Mouse (Mus musculus) adipocyte (in vitro differentiated cells): ENCODE measurements around the gene Lcor.

ENCODE experiments used
- DNase-seq: peaks from one replicate; pipeline ENCODE4 v3.0.0-alpha.2; 2016; ENCODE audit warnings: low spot score

Gene Lcor

DNA sequence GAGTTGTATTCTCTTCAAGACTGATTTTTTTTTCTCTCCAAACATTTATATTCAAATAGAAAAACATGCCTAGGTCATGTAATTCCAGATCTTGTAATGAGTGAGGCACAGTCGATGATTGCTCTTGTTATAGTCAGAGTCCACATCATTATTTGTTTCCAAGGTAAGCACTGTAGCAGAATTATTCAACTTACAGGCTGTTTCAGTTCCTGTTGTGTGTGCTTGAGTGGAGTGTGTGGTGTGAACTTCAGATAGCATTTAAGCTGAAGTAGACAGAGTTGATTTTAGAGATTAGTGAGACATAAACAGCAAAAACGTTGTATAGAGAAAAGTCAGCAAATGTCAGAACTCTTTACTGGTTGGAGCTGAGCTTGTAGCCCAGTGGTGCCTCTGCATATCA lies 86.4 kb downstream of the Lcor start:
- no peak for DNase-seq

DNA sequence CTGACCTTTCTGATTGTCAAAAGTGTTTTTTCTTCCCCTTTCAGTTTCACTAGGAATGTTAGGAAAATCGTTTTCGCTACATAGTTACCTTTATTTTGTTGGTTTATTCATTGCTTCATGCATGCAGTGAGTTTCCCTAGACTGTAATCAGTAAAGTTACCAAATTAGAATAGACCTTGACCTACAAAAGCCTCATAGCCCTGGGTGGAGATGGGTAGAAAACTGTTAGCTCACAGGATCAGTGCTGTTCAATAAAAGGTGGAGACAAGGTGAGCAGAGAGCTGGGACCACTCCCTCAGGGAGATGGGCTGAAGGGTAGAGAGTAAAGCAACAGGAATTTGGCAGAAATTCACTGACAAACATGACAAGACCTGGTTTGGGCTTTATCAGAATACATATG lies 91.3 kb downstream of the Lcor start:
- no peak for DNase-seq

DNA sequence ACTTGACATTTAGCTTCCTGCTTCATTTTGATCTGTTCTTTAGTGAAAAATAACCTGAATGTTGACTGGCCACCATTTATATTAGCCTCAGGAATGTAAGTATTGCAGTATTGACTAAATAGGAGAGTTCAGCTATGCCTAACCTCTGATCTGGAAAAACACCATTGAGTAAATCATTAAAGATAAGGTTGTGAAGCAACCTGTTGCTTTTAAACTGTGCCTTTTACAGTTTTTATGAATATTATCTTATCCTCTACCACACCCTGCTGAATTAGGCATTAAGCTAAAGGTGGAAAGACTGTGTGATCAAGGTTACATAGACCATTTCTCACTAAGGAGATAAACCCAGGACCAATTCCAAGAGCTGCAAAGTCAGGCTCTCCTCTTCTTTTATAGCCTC lies 95.1 kb downstream of the Lcor start:
- no peak for DNase-seq

DNA sequence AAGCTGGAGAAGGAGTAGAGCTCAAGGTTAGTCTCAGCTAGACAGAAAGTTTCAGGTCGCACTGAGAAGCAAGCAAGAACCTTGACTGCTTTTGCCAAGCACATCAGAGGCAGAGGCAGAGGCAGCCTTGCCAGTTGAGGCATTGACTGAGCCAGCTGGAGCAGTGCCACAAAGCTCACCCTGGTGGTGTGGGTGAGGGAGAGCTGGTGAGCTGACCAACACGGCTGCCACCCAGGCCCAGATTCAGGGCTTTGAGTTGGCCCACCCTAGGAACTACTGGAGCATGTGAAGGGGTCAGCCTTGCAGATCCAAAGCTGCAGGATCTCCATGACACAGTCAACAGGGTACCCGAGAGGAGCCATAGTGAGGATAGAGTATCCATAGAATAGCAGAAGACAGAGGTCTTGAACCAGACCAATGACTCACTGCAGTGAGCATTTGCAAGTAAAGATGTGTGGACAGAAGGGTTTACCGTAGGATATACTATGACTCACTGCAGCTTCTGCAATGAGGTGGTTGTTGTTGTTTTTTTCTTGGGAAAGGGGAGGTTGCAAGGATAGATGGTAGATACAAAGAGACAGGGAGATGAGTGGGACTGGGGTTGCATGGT lies 97.0 kb downstream of the Lcor start:
- peak; percentile 46 for DNase-seq

DNA sequence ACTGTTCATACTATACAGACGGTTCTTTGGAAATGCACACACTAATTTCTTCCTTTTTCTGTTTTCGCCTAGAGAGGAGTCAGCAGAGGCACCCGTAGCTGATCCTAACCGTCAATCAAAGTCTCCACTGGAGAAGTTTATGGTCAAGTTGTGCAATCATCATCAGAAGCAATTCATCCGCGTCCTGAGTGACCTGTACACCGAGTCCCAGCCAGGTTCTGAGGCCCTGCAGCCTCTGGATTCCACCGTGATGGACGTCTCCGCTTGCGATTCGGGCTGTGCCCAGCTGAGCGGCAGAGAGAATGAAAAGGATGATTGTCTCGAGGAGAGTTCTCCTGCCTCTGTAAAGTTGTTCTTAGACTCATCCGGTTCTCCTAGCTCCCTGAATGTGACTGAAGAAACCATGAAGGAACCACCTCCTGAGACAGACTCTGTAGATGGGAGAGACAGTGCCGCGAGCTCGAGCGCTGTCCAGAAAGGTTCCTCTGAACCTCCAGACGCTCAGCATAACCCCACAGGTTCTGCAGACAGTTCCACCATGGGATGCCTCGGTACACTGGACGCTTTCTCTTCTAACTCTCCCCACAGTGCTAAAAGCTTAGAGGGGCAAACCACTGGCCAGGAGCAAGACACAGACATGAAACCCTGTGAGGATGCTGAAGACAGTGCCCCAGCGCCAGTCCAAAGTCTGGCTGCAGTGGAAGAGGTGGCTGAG lies 99.4 kb downstream of the Lcor start, which contains the start of gene Gm340:
Gene Gm340 (plus strand): TSS at position 665 of the 715 bp plus-strand sequence.
- DNase-seq = no peak

DNA sequence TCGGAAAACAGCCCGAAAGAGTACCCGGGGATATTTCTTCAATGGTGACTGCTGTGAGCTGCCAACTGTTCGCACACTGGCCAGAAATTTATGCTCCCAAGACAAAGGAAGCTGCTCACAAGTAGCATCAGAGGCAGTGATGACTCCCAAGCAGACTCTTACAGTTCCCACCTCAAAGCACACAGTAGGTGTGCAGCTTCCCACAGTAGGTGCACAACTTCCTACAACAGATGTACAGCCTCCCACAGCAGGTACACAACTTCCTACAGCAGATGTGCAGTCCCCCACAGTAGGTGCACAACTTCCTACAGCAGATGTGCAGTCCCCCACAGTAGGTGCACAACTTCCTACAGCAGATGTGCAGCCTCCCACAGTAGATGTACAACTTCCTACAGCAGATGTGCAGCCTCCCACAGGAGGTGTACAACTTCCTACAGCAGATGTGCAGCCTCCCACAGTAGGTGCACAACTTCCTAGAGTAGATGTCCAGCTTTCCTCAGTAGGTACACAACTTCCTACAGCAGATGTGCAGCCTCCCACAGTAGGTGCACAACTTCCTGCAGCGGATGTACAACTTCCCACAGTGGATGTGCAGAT lies 100.6 kb downstream of the Lcor start:
- no peak for DNase-seq

DNA sequence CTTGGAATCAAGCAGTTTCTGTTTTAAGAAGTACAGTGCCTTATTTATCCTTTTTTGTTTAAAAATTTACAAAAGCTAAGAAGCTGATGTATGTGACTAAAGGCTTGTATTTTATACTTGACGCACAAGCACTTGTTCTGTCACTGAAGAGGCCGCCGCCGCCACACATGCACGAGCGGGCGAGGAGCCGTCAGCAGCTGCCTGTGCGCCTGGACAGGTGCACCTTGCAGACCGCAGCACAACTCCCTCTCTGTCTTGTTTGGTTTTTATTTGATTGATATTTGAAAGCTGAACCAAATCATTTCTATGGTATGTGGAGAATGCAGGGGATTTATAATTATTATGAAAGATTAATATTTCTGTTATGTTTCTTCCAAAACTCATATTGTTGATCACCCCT lies 104.3 kb downstream of the Lcor start:
- DNase-seq = no peak

DNA sequence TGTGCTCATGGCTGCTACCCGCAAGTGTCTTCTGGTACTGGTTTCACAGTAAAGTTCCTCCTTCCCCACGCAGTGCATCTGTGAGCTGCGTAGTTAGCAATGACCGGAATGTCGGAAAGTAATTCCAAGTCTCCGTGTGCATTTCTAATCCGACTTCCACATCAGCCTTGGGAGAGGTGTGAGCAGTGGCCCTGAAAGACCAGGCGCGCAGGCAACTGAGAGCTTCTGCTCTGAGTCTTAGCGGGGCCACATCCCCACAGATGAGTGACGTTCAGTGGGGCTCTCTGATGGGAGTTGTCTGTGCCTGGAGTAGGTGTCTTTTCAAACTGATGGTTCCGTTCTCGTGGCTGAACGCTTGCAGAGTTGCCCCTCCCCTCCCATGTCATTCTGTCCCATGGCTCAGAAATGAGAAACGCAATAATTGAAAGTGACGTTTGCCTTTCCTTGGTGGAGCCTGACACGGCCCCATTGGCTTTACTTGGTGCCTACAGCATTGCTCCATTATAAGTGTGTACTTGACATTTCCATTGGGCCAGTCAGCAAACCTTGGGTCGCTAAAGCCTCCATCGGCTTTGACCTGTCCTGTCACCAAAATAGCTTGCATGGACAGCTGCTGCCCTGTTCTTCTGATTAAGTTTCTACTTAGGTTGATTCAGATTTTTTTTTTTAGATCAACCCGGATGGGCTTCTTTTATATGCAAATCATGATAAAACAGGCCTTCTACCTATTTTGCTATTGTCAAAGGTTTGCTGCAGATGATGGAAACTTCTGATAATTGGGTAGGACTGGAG lies 105.2 kb downstream of the Lcor start:
- DNase-seq = no peak

DNA sequence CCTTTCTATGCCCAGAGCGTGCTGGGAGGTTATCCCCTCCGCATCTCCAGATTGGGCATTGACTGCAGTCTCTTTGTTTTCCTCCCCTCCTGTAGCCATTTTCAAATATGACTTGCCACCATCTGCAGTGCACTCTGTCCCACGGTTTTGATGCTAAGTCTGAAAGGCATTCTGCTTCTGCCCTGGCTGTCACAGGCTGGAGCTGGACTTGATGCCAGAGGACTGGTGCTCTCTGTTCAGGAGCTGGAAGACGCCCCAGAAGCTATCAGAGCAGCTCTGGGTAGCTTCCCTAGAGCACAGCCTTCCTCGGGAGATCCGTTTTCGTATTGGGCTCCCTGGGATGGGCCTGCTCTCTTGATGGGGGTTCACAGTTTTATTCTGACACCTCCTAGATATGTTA lies 106.6 kb downstream of the Lcor start:
- no peak for DNase-seq

DNA sequence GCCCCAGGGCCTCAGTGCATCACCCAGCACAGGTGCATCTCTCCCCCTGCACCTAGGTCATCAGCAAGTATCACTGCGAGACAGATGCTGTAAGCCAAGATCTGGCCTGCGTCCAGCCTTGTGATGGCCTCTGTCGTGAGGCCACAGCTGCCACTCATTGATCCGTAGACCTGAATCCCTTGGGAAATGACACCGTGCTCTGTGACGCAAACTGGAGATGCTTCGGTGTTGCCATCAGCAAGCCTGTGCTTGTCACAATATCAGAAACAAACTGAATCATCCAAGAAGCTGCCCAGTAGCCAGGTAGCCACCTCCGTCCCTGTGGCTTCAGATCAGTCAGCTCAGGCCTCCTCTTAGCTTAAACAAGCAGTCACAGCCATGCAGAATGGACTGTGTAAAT lies 107.2 kb downstream of the Lcor start:
- DNase-seq = no peak

DNA sequence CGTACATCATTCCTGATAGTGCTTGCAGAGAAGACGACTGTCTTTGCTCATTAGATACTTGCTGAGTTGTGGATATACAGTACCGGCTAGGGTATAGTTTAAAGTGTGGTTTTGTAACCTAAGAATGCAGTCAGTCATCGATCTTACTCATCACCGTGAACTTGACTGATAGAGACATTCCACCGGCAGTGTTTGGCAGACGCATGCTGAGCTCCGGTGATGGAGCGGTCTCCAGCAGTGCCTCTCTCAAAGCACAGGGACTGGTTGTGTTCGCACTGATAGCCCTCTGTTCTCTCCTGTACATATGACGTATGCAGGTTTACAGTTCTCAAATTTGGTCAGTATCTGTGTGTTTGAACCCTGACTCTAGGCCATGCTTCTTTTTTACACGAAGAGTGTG lies 109.4 kb downstream of the Lcor start:
- DNase-seq = no peak

DNA sequence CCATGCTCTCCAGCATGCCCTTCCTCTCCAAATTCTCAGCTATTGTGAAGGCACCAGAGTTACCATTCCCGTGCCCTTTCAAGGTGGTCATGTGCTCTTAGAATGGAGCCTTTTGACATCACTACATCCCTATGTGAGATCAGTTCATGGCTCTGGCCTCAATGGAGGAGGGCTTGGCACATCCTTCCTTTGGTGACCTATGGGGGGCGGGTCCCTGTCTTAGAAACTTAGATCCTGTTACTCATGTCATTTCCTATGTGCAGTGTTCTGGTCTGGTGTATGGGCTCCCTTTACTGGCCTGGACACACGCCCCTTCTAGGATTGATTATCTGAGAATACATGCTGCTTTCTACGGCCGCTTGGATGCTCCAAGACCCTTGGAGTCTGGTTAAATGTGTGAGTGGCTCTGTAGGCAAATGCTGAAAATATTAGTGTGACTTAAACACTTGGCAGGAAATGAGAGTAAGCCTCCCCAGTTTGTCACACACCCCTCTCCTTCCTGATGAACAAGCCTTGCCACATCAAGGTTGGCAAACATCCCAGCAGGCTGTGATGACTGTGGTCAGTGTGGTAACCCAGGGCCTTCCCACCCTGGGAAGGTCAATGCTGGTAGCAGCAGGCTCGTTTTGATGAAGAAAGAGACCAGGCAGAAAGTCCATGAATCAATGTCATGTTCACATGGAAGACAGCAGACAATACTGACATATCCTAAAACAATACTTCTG lies 114.9 kb downstream of the Lcor start:
- peak; percentile 96 for DNase-seq

DNA sequence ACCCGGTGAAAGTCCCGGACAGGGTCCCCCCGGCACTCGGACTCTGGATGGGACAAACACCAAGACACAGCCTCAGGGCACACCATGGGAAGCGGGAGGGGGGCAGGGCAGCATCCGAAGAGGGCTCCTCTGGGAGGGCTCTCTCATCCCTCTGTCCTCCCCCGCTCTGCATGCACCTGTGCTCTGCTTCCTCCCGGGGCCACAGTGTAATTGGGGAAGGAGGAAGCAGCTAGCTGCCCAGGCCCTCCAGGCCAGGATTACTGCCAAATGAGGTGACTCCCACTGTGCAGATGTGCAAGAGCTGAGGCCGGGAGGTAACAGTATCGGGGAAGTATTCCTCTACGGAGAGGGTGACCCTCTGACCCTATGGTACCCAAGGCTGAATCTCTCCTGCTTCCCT lies 118.2 kb downstream of the Lcor start:
- DNase-seq = no peak

DNA sequence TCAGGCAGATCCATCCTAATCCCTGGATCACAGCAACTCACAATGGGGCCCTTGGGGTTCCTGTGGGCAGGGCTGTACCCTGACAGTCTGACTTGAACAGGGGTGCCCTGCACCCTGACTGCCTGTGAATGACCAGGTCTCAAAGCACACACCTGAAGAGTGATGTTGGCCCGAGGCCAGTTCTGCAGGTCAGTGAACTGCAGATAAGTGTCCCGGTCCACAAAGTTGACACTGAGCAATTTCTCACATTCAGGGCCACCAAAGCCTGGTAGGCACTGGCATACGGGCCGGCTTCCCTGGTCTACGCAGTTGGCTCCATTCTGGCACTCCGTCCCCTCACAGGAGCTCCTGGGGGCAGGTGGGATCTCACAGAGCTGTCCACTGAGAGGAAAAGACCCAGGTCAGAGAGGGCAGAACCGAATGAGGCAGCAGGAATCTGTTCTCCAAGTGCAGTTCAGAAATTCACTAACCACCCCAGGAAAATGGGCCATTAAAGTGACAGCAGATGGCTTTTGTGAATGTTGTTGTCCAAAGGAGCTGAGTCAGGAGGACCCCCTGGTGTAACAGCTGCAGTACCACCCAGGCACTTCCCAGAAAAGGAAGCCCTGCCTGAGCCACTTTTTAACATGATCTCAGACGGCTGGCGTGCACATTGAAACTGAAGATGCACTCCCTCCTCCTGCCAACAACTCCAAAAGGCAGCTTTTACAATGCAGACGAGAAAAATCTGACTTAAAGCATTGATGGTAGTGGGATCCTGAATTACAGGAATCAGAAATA lies 124.0 kb downstream of the Lcor start:
- no peak for DNase-seq

DNA sequence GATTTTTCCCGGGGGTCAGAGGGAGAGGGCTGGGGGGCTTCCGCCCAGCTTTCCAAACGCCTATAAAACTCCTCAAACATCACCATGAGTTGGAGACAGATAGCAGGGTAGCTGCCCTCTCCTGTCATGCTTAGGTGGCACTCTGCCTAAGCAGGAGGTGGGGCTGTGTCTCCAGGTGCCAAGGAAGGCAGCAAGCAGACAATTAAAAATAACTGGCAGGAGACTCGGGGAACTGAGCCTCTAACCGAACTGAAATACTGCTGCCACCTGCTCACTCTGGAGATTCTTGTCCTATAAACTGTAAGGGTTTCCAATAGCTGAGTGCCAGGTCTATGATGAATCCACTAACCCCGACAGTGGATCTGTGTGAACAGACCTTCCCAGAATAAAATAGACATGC lies 129.2 kb downstream of the Lcor start:
- DNase-seq = no peak
